Mouse (Mus musculus) midbrain, embryonic 13.5 days (tissue): Measurements from ENCODE around the gene Pomgnt2. TPM values are rescaled to one million over a fixed set of nuclear protein-coding genes. Genes with fewer than 3 reads are reported as not detected.

Experiments
- ATAC-seq: fragments of 200-750 bp; cut with Nextera tagmentation; 2 replicates; pipeline ENCODE4 v1.8.0; 2017; ENCODE audit warnings: mild to moderate bottlenecking, moderate TSS enrichment, moderate library complexity
- H3K27ac ChIP-seq: fragments of 300-500 bp; sonication (generic); 2 replicates; pipeline ENCODE4 v1.5.1; 2015; ENCODE audit warnings: inconsistent platforms, mild to moderate bottlenecking, moderate library complexity
- H3K27me3 ChIP-seq: fragments of 300-500 bp; sonication (generic); 2 replicates; pipeline ENCODE4 v1.6.1; 2015; ENCODE audit warnings: mild to moderate bottlenecking, inconsistent platforms
- H3K36me3 ChIP-seq: fragments of 300-500 bp; sonication (generic); 2 replicates; pipeline ENCODE4 v1.6.1; 2015; ENCODE audit warnings: mild to moderate bottlenecking, inconsistent platforms
- H3K4me1 ChIP-seq: fragments of 300-500 bp; sonication (generic); replicated peaks from 2 replicates; pipeline ENCODE4 v1.6.1; 2015; ENCODE audit warnings: inconsistent platforms
- H3K4me2 ChIP-seq: fragments of 300-500 bp; sonication (generic); replicated peaks from 2 replicates; pipeline ENCODE4 v1.6.1; 2015; ENCODE audit warnings: moderate library complexity, mild to moderate bottlenecking, inconsistent platforms
- H3K4me3 ChIP-seq: fragments of 300-500 bp; sonication (generic); replicated peaks from 2 replicates; pipeline ENCODE4 v1.5.1; 2015; ENCODE audit warnings: mild to moderate bottlenecking, inconsistent platforms
- H3K9ac ChIP-seq: fragments of 300-500 bp; sonication (generic); replicated peaks from 2 replicates; pipeline ENCODE4 v1.6.1; 2015; ENCODE audit warnings: mild to moderate bottlenecking, inconsistent platforms
- H3K9me3 ChIP-seq: fragments of 300-500 bp; sonication (generic); 2 replicates; pipeline ENCODE4 v1.6.1; 2016; ENCODE audit warnings: mild to moderate bottlenecking, inconsistent platforms
- WGBS: fragments of 180-500 bp; shearing (Covaris S2); methylation state at CpG from one replicate; pipeline ENCODE4 v1.1.7; 2015; 5-methylcytosine and 5-hydroxymethylcytosine counted together
- polyA plus RNA-seq: library from polyadenylated mRNA; unstranded; fragments of >200 nt; fragmentation: Nextera tagmentation; extraction: Ambion mirVana; gene quantifications from 2 replicates; pipeline ENCODE4 v1.2.1, GENCODE M21; 2015

The Pomgnt2 gene
- polyA plus RNA-seq, 1 experiment from 2014 or later: 23.2 TPM

DNA sequence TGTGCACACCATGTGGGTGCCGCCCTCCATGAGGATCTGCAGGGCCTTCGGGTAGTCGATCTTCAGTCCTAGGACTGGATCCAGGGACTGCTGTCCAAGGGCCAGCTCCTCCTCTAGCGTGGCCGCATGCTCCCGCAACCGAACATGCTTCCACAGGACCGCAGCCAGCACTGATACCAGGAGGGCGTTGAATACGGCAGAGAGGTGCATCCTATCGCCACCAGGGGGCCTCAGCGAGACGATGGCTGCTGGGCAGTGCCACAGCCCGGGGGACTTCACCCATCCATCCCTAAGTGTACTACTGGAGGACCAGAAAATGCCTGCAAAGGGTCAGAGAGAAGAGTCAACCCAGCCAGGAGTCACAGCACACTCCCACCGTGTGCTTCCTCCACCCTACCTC, 13.4 kb downstream of the Pomgnt2 start:
- H3K27me3 ChIP-seq: no peaks in the 10 kb centered on the region
- no peak overlapping the region for H3K4me2 ChIP-seq
- no peak overlapping the region for H3K27ac ChIP-seq
- no peaks in the 10 kb centered on the region for H3K9me3 ChIP-seq
- WGBS: 63% methylated on average over 15 of the region's 15 CpGs
- ATAC-seq: peak; percentile 57; the same call in 1 of the 2 replicates
- no peak overlapping the region for H3K4me3 ChIP-seq
- H3K4me1 ChIP-seq: peaks cover 5% of the 10 kb centered on the region; the same call in 1 of the 2 replicates
- no peak overlapping the region for H3K9ac ChIP-seq
- peaks cover 17% of the 10 kb centered on the region for H3K36me3 ChIP-seq

DNA sequence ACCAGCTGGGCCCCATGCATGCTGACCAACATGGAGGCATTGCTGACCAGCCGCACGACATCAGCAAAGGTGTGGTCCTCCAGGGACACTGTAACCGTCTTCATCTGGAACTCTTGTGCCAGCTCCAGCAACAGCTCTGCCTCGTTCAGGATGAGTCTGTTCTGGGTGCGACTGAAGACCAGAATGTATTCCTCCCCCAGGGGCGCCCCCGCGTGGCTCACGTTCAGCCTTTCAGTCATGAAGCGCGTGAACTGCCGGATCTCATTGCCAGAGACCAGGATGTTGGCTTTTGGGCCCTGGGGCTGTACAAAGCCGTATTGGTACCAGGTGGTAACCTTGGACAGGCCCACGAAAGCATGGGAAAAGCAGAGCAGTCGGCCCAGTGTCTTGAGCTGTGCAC, 14.2 kb downstream of the Pomgnt2 start:
- peaks cover 17% of the 10 kb centered on the region for H3K36me3 ChIP-seq
- WGBS: 92% methylated on average over 15 of the region's 15 CpGs
- ATAC-seq: no peak

DNA sequence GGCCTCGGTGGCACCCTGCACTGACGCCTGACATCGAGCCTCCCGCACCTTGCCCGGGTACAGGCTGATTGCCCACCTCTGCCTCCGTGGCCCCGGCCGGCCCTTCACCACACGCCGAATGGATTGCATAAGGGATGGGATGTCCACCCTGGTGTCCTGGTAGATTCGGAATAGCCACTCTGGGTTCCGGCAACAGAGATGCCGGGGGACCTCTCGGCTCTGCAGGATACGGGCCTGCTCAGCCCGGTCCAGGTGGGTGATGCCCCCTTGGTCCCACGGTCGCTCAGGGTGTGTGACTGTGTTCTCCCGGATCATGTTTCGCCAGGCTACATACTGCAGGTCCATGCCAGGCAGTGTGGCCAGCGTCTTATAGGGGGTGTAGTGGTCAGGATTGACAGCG, 14.7 kb downstream of the Pomgnt2 start:
- peaks cover 17% of the 10 kb centered on the region for H3K36me3 ChIP-seq
- H3K27ac ChIP-seq: no peak overlapping the region
- 97% methylated on average over 22 of the region's 22 CpGs for WGBS
- no peak for ATAC-seq
- H3K4me3 ChIP-seq: no peak overlapping the region
- H3K9me3 ChIP-seq: no peaks in the 10 kb centered on the region
- no peak overlapping the region for H3K4me2 ChIP-seq
- no peak overlapping the region for H3K9ac ChIP-seq
- H3K4me1 ChIP-seq: peaks cover 5% of the 10 kb centered on the region; the same call in 1 of the 2 replicates
- H3K27me3 ChIP-seq: no peaks in the 10 kb centered on the region

More for the DNA sequence above, 14.2 kb downstream of the Pomgnt2 start:
- no peak overlapping the region for H3K9ac ChIP-seq
- no peak overlapping the region for H3K4me2 ChIP-seq
- no peak overlapping the region for H3K4me3 ChIP-seq
- H3K27me3 ChIP-seq: no peaks in the 10 kb centered on the region
- H3K9me3 ChIP-seq: no peaks in the 10 kb centered on the region
- no peak overlapping the region for H3K27ac ChIP-seq
- peaks cover 5% of the 10 kb centered on the region; the same call in 1 of the 2 replicates for H3K4me1 ChIP-seq

DNA sequence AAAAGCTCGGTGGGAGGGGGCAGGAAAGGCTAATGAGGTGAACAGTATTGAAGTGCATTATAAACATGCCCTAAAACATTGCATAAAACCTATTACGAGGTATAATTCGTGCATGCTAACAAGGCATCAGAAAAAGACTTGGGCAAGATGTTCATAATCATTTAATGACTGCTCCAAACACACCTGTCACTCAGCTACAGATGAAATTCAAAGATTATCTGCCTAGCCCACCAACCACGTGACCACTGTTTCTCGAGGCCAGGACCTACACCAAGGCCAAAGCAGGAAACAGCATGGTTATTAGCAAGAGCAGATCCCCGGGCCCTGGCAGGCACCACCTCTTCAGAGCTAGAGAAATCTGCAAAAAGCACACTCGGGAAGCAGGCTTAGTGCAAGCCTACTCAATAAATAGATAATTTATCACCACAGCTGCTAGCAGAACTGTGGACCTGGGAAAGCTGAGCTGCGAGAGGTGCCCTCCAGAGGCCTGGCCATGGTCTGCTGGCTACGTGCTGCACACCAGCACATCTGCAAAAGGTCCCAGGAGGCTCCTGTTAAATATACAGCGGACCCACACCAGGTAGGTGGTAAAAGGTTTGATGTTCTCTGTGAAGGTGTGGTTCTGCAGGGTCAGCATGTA, 15.3 kb downstream of the Pomgnt2 start:
- Histone ChIP-seq H3K4me3 (no peak overlapping the region), H3K27ac (no peak overlapping the region), H3K9me3 (no peaks in the 10 kb centered on the region), H3K9ac (no peak overlapping the region), H3K4me1 (peaks cover 5% of the 10 kb centered on the region; the same call in 1 of the 2 replicates), H3K27me3 (no peaks in the 10 kb centered on the region), H3K4me2 (no peak overlapping the region), H3K36me3 (peaks cover 17% of the 10 kb centered on the region)
- ATAC-seq: no peak
- 82% methylated on average over 10 of the region's 10 CpGs for WGBS

DNA sequence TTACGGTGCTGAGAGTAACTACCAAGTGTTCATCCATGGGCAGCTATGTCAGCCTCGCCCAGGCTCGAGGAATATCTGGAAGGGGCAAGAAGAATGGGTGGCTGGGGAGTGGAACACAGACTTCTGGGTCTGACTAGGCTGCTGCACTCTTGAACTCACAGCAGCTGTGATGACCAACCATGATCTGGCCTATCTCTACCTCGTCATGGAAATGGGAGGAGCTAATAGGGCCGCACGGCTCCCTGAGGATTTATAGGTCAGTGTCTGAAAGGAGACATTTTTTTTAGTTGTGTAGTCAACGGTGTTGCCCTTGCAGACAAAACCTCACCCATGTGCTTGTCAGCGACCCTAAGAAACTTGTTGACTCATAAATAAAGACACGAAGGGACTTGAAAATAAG, 15.9 kb downstream of the Pomgnt2 start:
- H3K4me2 ChIP-seq: no peak overlapping the region
- H3K27ac ChIP-seq: no peak overlapping the region
- 89% methylated on average over 9 of the region's 9 CpGs for WGBS
- ATAC-seq: no peak
- H3K4me1 ChIP-seq: peaks cover 5% of the 10 kb centered on the region; the same call in 1 of the 2 replicates
- H3K9ac ChIP-seq: no peak overlapping the region
- H3K27me3 ChIP-seq: no peaks in the 10 kb centered on the region
- H3K36me3 ChIP-seq: peaks cover 17% of the 10 kb centered on the region
- no peaks in the 10 kb centered on the region for H3K9me3 ChIP-seq
- H3K4me3 ChIP-seq: no peak overlapping the region

DNA sequence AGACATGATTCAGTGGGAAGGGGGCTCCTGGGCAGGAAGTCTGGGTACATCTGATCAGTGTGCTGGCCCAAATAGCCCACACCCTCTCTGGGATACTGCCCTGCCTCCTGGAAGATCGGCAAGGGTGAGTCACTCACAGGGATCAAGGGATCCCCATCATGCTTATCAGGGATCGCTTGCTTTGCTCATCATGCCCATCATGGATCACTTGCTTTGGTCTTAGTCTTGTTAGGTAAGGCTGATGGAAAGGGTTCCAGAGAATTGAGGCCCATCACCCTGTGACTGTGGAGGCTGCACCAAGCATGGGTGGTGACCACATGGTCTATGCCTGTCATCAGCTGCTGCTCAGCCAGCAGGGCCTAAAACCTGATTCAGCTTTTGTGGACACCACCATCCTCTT, 21.6 kb downstream of the Pomgnt2 start:
- no peak overlapping the region for H3K9ac ChIP-seq
- H3K4me3 ChIP-seq: no peak overlapping the region
- H3K4me2 ChIP-seq: no peak overlapping the region
- H3K27ac ChIP-seq: no peak overlapping the region
- ATAC-seq: no peak
- H3K4me1 ChIP-seq: no peaks in the 10 kb centered on the region
- WGBS: 86% methylated on average over 2 of the region's 2 CpGs
- H3K27me3 ChIP-seq: no peaks in the 10 kb centered on the region
- H3K9me3 ChIP-seq: no peaks in the 10 kb centered on the region
- H3K36me3 ChIP-seq: no peaks in the 10 kb centered on the region; the same call in 1 of the 2 replicates

DNA sequence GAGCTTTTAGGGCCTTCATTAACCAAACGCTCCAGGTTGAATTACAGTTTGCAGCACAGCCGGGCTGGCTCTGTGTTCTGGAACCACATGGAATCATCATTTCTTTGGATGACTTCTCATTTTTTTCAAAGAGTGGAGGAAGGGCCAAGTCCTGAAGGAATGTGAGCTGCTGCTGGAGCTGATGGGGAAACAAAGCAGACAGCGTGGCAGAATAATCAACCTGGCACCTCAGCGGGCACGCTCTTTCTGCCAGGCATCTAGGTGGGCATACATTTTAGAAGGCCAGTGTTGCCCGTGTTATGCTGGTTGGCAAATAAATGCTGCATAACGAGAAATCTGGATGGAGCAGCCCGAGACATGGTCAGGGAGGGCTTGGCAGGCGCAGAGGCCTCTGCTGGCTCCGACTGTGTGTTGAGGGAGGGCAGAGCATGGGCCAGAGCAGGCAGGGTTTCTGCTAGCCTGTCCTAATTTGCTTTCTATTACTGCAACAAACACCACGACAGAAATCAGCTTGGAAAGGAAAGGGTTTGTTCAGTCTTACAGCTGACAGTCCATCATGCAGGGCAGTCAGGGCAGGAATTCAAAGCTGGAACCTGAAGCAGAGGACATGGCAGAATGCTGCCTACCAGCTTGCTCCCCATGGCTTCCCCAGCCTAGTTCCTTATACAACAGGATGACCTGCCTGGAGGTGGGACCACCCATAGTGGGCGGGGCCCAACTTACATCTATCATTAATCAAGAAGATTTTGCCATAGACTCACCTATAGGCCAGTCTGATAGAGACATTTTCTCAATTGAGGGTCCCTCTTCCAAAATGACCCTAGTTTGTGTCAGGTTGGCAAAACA, 22.5 kb downstream of the Pomgnt2 start:
- Histone ChIP-seq H3K27me3 (no peaks in the 10 kb centered on the region), H3K4me1 (no peaks in the 10 kb centered on the region), H3K36me3 (no peaks in the 10 kb centered on the region; the same call in 1 of the 2 replicates), H3K4me3 (no peak overlapping the region), H3K9ac (no peak overlapping the region), H3K9me3 (no peaks in the 10 kb centered on the region), H3K27ac (no peak overlapping the region), H3K4me2 (no peak overlapping the region)
- ATAC-seq: no peak
- 87% methylated on average over 12 of the region's 12 CpGs for WGBS

DNA sequence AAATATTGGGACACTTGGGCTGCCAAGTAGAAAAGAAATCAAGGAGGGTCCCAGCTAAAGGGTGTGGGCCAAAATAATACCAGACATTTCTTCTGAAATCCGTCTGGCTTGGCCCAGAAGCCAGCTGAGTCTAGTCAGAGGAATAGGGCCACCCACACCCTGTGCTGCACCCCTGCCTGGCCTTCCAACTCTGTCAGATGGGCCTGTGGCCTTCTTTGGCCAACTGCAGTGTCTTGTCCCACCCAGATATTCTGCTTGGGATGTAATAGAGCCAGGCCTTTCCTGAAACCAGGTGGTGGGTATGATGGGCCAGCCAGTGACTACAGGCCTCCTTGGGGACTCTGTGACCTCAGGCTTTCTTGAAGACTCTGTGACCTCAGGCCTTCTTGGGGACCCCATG, 23.7 kb downstream of the Pomgnt2 start:
- H3K4me2 ChIP-seq: no peak overlapping the region
- H3K9me3 ChIP-seq: no peaks in the 10 kb centered on the region
- ATAC-seq: no peak
- H3K4me3 ChIP-seq: no peak overlapping the region
- H3K36me3 ChIP-seq: no peaks in the 10 kb centered on the region; the same call in 1 of the 2 replicates
- 71% methylated on average over 1 of the region's 1 CpGs for WGBS
- H3K27me3 ChIP-seq: no peaks in the 10 kb centered on the region
- no peak overlapping the region for H3K9ac ChIP-seq
- H3K4me1 ChIP-seq: no peaks in the 10 kb centered on the region
- no peak overlapping the region for H3K27ac ChIP-seq

DNA sequence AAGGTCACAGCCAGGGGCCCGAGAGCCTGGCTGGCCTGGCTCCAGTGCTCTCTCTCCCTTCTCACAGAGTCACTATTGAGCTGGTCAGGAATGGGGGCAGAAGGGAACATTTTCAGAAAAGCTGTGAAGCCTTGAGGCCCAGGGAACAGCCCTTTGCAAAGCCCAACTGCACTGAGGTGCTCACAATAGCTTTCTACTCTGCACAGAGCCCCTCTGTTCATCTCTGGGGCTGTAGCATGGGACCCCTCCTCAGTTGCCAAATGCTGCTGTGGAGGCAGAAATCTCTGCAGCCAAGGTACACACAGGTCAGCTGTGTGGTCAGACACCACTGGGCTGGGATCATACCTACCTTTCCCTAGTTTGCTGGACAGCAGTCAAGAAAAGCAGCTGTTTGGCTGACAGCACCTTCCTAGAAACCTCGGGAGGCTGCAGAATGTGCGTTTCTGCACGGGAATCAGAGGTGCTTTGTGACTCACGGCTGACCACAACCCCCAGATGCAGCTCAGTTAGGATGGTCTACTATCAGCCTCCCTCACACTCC, 27.0 kb downstream of the Pomgnt2 start:
- ATAC-seq: no peak
- WGBS: 73% methylated on average over 5 of the region's 5 CpGs
- no peak overlapping the region for H3K4me3 ChIP-seq
- H3K9ac ChIP-seq: no peak overlapping the region
- H3K36me3 ChIP-seq: no peaks in the 10 kb centered on the region
- H3K4me2 ChIP-seq: no peak overlapping the region
- H3K4me1 ChIP-seq: no peaks in the 10 kb centered on the region
- H3K27me3 ChIP-seq: no peaks in the 10 kb centered on the region
- no peak overlapping the region for H3K27ac ChIP-seq
- no peaks in the 10 kb centered on the region for H3K9me3 ChIP-seq

DNA sequence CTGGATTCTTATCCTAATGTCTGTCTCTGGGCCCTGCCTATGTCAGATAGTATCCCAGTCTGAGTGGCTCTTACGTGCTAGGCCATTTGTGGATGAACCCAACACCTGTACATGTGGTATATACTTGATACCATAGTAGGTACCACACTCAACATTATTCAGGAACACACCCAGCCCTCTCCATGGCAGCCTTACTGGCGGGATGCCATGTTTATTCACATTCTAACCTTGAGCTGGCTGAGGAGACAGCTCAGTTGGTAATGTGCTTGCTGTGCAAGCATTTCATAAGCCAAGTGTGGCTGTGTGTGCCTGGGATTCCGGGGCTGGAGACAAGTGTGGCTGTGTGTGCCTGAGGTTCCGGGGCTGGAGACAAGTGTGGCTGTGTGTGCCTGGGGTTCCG, 28.7 kb downstream of the Pomgnt2 start:
- no peaks in the 10 kb centered on the region for H3K4me1 ChIP-seq
- H3K27ac ChIP-seq: no peak overlapping the region
- H3K36me3 ChIP-seq: no peaks in the 10 kb centered on the region
- no peak overlapping the region for H3K4me3 ChIP-seq
- H3K4me2 ChIP-seq: no peak overlapping the region
- ATAC-seq: no peak
- H3K9ac ChIP-seq: no peak overlapping the region
- H3K9me3 ChIP-seq: no peaks in the 10 kb centered on the region
- H3K27me3 ChIP-seq: no peaks in the 10 kb centered on the region
- WGBS: 88% methylated on average over 5 of the region's 5 CpGs

DNA sequence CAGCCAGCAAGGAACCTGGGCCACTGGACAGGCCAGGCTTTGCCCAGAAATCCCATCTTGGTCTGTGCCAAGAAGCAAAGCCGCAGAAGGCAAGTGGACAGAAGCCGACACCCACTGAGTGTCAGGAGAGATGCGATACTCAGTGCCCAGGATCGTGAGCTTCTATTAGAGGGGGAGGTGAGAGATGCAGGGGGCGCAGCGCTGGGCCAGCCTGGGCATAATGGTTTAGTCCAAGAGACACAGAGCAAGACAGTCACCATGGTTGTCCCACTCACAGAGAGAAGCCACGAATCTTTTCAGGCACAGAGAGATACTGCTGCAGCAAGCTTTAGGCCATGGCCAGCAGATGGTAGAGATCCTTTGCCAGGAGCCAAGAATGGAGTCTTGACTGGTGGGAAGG, 32.0 kb downstream of the Pomgnt2 start:
- 89% methylated on average over 7 of the region's 7 CpGs for WGBS
- no peak overlapping the region for H3K27ac ChIP-seq
- no peaks in the 10 kb centered on the region for H3K36me3 ChIP-seq
- no peak overlapping the region for H3K4me2 ChIP-seq
- H3K27me3 ChIP-seq: no peaks in the 10 kb centered on the region
- no peak overlapping the region for H3K9ac ChIP-seq
- no peaks in the 10 kb centered on the region for H3K9me3 ChIP-seq
- H3K4me3 ChIP-seq: no peak overlapping the region
- ATAC-seq: no peak
- no peaks in the 10 kb centered on the region for H3K4me1 ChIP-seq

DNA sequence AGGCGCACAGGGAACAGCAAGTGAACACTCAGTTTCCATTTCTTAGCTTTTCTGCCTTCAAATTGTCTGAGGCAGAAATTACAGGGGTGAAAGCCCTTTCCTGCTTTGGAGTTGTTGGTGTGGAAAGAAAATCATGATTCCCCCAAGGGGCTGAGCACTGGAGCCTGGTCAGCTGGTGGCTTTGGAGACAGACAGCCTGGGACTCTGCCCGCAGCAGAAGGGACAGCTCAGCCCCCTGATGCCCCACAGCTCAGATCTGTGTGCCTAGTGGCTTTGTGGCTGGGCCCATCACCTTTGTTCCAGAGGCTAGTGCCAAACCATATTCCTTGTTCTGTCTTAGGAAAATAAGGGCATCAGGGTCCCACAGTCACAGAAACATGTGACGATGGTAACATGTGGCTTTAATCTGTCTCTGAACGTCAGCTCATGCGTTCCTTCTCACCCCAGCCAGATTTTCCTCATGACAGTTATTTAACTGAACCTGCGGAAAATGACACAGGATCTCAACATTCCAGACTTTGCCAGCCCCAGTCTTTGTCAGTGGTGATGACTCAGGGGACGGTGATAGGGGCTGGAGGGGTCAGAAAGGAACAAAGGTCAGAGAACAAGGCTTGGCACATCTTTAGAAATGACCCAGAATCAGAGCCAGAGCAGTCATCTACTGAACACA, 36.8 kb downstream of the Pomgnt2 start:
- H3K4me1 ChIP-seq: peaks cover 2% of the 10 kb centered on the region; the same call in 1 of the 2 replicates
- WGBS: 61% methylated on average over 7 of the region's 7 CpGs
- H3K36me3 ChIP-seq: no peaks in the 10 kb centered on the region
- H3K9ac ChIP-seq: no peak overlapping the region
- no peak overlapping the region for H3K4me3 ChIP-seq
- ATAC-seq: no peak
- H3K4me2 ChIP-seq: no peak overlapping the region
- H3K27me3 ChIP-seq: no peaks in the 10 kb centered on the region
- H3K27ac ChIP-seq: no peak overlapping the region
- H3K9me3 ChIP-seq: no peaks in the 10 kb centered on the region
